Mouse (Mus musculus) C2C12 (cell line): ENCODE data around the gene Slc1a1.

ENCODE experiments used
- CEBPB ChIP-seq: IDR thresholded peaks from one replicate; pipeline ENCODE4 v1.6.1; 2011; ENCODE audit warnings: low read depth, mild to moderate bottlenecking, control low read depth, moderate library complexity
- CTCF ChIP-seq: IDR thresholded peaks from one replicate; pipeline ENCODE4 v1.5.1; 2011; ENCODE audit not compliant: control insufficient read depth, insufficient read depth, insufficient read length
- MYOD1 ChIP-seq: IDR thresholded peaks from one replicate; pipeline ENCODE4 v1.6.1; 2011; ENCODE audit warnings: low read depth; ENCODE audit not compliant: control insufficient read depth, insufficient read length
- MYOG ChIP-seq: IDR thresholded peaks from one replicate; pipeline ENCODE4 v1.6.1; 2011; ENCODE audit not compliant: control insufficient read depth, insufficient read length; ENCODE audit errors: extremely low read depth
- USF1 ChIP-seq: IDR thresholded peaks from one replicate; pipeline ENCODE4 v1.6.1; 2011; ENCODE audit warnings: low read depth, mild to moderate bottlenecking, control low read depth, moderate library complexity

GRCm38 (mm10) chr19:28891238-28891637 lies 56.4 kb downstream of the Slc1a1 start:
- TF ChIP-seq CTCF = no peak
- TF ChIP-seq MYOD1 = no peak
- no peak for TF ChIP-seq CEBPB
- no peak for TF ChIP-seq USF1
- TF ChIP-seq MYOG = no peak
